Mouse (Mus musculus): Measurements from ENCODE around the gene Gnptg. TPM values are rescaled to one million over a fixed set of nuclear protein-coding genes. Genes with fewer than 3 reads are reported as not detected.

Gnptg gene
- polyA plus RNA-seq, 1 experiment from 2014 or later, result 68.4 TPM

DNA sequence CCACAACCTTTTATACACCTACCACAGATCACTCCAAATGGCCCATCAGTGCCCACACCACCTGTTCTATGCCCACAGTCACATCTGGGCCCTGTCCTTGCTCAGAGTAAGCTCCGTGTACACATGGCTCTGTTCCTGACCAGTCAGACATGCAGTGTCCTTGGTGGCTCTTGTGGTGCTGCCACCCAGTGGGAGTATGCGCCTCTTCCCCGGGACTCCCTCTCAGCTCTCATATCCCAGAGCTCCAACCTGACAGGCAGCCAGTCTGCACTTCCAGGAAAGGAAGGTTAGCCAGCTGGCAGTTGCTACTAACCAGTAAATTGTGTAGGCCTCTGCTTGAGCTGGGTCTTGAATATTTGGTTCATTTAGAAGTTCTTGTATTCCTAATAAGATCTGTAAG, 24.5 kb upstream of the Gnptg start:
- no peak for ATAC-seq (ENCODE audit: low FRiP score, low read depth)

GRCm38 (mm10) chr17:25257804-25258261, 17.9 kb upstream of the Gnptg start:
- WGBS, result 51% methylated on average over 6 of the region's 6 CpGs
- Histone ChIP-seq H3K4me1 (peaks cover 35% of the 10 kb centered on the region), H3K4me3 (no peak overlapping the region), H3K36me3 (peaks cover 21% of the 10 kb centered on the region), H3K27ac (replicated peaks) (no peak overlapping the region), H3K4me2 (replicated peaks) (no peak overlapping the region), H3K9me3 (no peaks in the 10 kb centered on the region), H3K27me3 (peaks cover 38% of the 10 kb centered on the region), H3K9ac (replicated peaks) (no peak overlapping the region)
- ATAC-seq (ENCODE audit: low FRiP score, low read depth), result no peak

More for the DNA sequence above, 24.5 kb upstream of the Gnptg start:
- H3K27me3 ChIP-seq, result no peaks in the 10 kb centered on the region
- 87% methylated on average over 3 of the region's 3 CpGs for WGBS
- no peaks in the 10 kb centered on the region for H3K9me3 ChIP-seq
- no peak overlapping the region for H3K9ac ChIP-seq (replicated peaks)
- peaks cover 1% of the 10 kb centered on the region; the same call in 1 of the 2 replicates for H3K4me1 ChIP-seq
- H3K27ac ChIP-seq (replicated peaks), result no peak overlapping the region
- no peak overlapping the region for H3K4me3 ChIP-seq
- H3K36me3 ChIP-seq, result peaks cover 80% of the 10 kb centered on the region
- H3K4me2 ChIP-seq (replicated peaks), result no peak overlapping the region

DNA sequence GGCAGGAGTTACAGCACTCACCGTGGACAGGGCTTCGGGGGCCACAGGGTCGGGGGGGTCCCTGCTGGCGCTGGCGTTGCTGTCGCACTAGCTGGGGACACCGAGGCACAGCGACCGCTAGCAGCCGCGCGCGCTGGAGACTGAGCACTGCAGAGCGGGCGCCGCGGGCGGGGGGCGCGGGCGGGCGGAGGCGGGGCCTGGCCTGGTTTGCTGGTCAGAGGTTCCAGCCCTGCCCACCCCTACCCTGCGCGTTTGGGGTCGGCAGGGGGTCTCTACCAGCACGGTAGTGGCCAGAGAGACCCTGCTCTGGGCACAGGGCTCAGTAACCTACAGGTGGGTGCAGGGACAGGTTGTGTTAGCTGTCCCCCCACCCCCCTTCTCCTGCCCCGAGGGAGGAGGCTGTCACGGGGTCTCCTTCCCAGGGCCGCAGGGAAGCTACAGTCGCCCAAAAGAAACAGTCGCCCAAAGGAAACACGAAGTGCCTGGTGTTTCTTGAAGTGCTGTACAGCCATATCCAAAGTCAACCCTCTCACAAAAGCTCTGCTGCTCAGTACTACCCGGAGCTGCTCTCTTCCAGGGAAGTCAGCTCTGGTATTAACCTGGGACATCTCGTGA, 16.3 kb upstream of the Gnptg start, which contains the start of gene Baiap3:
Gene Baiap3 (minus strand): TSS at position 225 of the 615 bp plus-strand sequence.
- Histone ChIP-seq H3K9me3 (no peaks in the 10 kb centered on the region), H3K4me1 (peaks cover 45% of the 10 kb centered on the region), H3K9ac (replicated peaks) (peak within 1 kb of the TSS; percentile 39), H3K27me3 (peaks cover 38% of the 10 kb centered on the region), H3K27ac (replicated peaks) (no peak within 1 kb of the TSS), H3K36me3 (peaks cover 15% of the 10 kb centered on the region), H3K4me3 (peak within 1 kb of the TSS; percentile 24), H3K4me2 (replicated peaks) (peak within 1 kb of the TSS; percentile 48)
- peak; percentile 38; the same call in 1 of the 2 replicates for ATAC-seq (ENCODE audit: low FRiP score, low read depth)
- WGBS, result 6% methylated on average over 31 of the region's 35 CpGs

DNA sequence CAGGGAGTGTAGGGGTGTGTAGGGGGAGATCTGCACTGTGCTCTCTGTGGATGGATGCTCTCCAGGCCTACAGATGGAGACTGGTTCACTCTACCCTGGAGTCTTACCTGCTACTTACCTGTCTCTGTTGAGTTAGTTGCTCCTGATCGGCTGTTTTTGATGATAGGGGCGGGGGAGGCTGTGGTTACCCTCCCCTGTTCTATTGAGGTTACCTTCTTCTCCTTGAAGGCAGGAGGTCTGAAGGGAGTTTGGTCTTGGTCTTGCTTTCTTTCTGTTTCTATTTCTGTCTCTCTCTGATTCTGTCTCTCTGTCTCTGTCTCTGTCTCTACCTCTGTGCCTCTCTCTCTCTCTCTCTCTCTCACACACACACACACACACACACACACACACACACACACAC, 15.2 kb upstream of the Gnptg start:
- Histone ChIP-seq H3K9ac (replicated peaks) (no peak overlapping the region), H3K4me1 (peaks cover 45% of the 10 kb centered on the region), H3K36me3 (peaks cover 12% of the 10 kb centered on the region), H3K27me3 (peaks cover 38% of the 10 kb centered on the region), H3K4me2 (replicated peaks) (no peak overlapping the region), H3K9me3 (no peaks in the 10 kb centered on the region), H3K27ac (replicated peaks) (no peak overlapping the region), H3K4me3 (no peak overlapping the region)
- 65% methylated on average over 2 of the region's 2 CpGs for WGBS
- ATAC-seq (ENCODE audit: low FRiP score, low read depth), result no peak

- Histone ChIP-seq H3K4me1 (peaks cover 45% of the 10 kb centered on the region), H3K36me3 (no peaks in the 10 kb centered on the region), H3K4me2 (replicated peaks) (peak overlapping the region; percentile 41), H3K4me3 (peak overlapping the region; percentile 13; the same call in 1 of the 2 replicates), H3K9me3 (no peaks in the 10 kb centered on the region), H3K9ac (replicated peaks) (peak overlapping the region; percentile 34), H3K27me3 (peaks cover 38% of the 10 kb centered on the region), H3K27ac (replicated peaks) (peak overlapping the region; percentile 69)
- 12% methylated on average over 10 of the region's 10 CpGs for WGBS
- no peak for ATAC-seq (ENCODE audit: low FRiP score, low read depth)
These were observed 13.8 kb upstream of the Gnptg start for GRCm38 (mm10) chr17:25253760-25254159.

DNA sequence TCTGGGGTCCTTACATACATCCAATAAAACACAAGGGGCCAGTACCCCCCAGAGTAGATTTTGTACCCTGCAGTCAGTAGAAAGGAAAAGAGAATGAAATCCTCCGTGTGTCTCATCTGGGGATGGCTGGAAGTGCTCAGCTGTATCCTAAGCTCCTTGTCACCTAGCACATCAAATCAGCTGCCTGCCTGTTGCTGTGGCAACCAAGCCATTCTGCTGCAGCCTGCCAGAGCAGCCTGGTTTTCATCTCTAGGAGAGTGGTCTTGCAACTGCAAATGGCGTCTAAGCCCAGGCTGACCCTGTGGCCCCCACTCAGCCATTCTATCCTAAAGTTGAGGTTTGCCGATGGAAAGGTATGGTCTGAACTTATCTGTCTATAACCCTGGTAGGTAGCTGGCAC, 12.7 kb upstream of the Gnptg start:
- Histone ChIP-seq H3K27me3 (peaks cover 38% of the 10 kb centered on the region), H3K4me3 (no peak overlapping the region), H3K9ac (replicated peaks) (no peak overlapping the region; the same call in 1 of the 2 replicates), H3K9me3 (no peaks in the 10 kb centered on the region), H3K36me3 (no peaks in the 10 kb centered on the region), H3K27ac (replicated peaks) (peak overlapping the region; percentile 72), H3K4me1 (peaks cover 41% of the 10 kb centered on the region), H3K4me2 (replicated peaks) (peak overlapping the region; percentile 20; the same call in 1 of the 2 replicates)
- ATAC-seq (ENCODE audit: low FRiP score, low read depth), result peak; percentile 66
- 9% methylated on average over 3 of the region's 3 CpGs for WGBS

DNA sequence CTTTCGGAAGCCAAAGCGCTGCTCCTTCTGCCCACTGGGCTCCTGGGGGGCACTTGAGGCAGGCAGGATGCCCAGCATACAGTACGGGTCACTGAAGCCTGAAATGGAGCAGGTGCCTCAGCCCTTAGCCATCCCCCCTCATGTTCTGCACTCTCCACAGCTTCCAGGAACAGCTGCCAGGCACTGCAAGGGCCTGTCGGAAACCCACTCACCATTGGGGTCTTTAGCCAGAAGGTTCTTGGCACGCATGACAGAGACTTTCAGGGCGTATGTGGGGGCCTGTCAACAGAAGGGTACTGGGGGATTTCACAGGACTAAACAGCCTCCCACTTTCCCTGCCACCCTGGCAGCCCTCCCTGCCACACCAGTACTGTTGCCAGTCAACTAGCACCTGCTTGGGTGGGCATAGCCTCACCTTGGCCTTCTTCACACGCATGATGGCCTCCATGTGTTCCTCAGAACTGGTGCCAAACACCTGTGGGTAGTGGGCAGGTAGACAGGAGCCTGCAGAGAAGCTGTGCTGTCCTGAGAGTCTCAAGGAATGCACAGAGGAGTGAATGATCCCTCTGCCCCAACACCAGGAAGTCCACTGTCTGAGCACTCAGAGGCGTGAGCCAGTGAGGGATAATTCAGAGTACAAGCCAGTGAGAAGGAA, 10.4 kb upstream of the Gnptg start:
- ATAC-seq (ENCODE audit: low FRiP score, low read depth), result no peak
- no peak overlapping the region for H3K4me3 ChIP-seq
- H3K4me1 ChIP-seq, result peaks cover 28% of the 10 kb centered on the region
- H3K9me3 ChIP-seq, result no peaks in the 10 kb centered on the region
- no peak overlapping the region for H3K27ac ChIP-seq (replicated peaks)
- peaks cover 15% of the 10 kb centered on the region for H3K27me3 ChIP-seq
- 81% methylated on average over 8 of the region's 8 CpGs for WGBS
- no peak overlapping the region for H3K9ac ChIP-seq (replicated peaks)
- H3K4me2 ChIP-seq (replicated peaks), result no peak overlapping the region
- peaks cover 6% of the 10 kb centered on the region; the same call in 1 of the 2 replicates for H3K36me3 ChIP-seq

DNA sequence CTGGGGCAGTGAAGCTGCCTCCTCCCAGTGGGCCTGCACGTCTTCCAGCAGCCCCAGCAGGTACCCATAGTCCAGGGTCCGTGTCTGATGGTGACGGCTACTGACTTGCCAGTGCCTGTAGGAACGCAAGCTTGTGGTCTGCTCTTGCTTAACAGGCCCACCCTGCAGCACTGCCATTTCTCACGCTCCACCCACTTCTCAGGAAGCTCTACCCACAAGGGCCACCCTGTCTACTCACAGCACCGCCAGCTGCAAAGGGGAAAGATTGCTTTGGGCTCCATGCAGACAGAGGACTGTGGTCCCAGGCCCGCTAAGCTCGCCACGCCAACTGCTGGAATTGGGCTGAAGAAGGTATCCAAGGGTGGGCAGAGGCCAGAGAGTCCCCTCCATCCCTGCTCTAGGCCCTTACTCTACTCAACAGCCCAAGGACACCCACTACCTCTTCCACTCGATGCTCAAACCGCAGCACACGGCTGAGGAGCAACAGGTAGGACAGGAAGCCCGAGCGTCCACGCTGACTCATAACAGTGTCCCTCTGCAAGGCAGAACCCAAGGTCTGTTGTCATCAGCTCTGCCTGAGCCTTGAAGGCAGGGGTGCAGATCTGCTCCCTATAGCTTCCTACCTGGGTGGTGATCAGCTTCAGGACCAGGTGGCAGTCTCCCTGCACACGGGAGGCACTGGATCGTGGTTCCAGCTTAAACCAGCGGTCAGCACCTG, 8.3 kb upstream of the Gnptg start:
- H3K27ac ChIP-seq (replicated peaks), result no peak overlapping the region
- H3K4me3 ChIP-seq, result no peak overlapping the region
- H3K27me3 ChIP-seq, result no peaks in the 10 kb centered on the region
- H3K4me2 ChIP-seq (replicated peaks), result no peak overlapping the region
- H3K36me3 ChIP-seq, result peaks cover 27% of the 10 kb centered on the region
- H3K9me3 ChIP-seq, result no peaks in the 10 kb centered on the region
- H3K4me1 ChIP-seq, result peaks cover 14% of the 10 kb centered on the region
- H3K9ac ChIP-seq (replicated peaks), result peak overlapping the region; percentile 11; the same call in 1 of the 2 replicates
- 83% methylated on average over 18 of the region's 18 CpGs for WGBS
- no peak for ATAC-seq (ENCODE audit: low FRiP score, low read depth)

DNA sequence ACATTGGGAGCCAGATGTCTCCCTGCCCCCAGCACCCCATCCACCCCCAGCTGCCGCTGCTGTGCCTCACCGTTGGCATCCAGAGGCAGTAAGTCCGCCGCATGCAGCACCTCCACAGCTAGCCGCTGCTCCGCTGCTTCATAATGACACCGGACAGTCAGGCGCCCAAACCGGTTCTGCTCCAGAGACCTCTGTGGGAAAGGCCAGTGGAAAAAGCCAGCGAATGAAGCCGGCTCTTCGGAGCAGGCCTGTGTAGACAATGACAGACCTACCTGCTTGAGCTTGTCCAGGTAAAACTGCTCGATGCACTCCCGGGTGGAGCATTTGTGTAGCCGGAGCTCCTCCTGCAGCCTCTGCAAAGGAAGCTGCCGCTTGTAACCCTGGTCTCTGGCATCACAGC, 4.3 kb upstream of the Gnptg start:
- Histone ChIP-seq H3K36me3 (peaks cover 40% of the 10 kb centered on the region), H3K27me3 (no peaks in the 10 kb centered on the region), H3K27ac (replicated peaks) (no peak overlapping the region), H3K4me1 (peaks cover 13% of the 10 kb centered on the region), H3K9ac (replicated peaks) (no peak overlapping the region), H3K9me3 (no peaks in the 10 kb centered on the region), H3K4me3 (no peak overlapping the region), H3K4me2 (replicated peaks) (no peak overlapping the region)
- WGBS, result 89% methylated on average over 16 of the region's 16 CpGs
- ATAC-seq (ENCODE audit: low FRiP score, low read depth), result no peak

DNA sequence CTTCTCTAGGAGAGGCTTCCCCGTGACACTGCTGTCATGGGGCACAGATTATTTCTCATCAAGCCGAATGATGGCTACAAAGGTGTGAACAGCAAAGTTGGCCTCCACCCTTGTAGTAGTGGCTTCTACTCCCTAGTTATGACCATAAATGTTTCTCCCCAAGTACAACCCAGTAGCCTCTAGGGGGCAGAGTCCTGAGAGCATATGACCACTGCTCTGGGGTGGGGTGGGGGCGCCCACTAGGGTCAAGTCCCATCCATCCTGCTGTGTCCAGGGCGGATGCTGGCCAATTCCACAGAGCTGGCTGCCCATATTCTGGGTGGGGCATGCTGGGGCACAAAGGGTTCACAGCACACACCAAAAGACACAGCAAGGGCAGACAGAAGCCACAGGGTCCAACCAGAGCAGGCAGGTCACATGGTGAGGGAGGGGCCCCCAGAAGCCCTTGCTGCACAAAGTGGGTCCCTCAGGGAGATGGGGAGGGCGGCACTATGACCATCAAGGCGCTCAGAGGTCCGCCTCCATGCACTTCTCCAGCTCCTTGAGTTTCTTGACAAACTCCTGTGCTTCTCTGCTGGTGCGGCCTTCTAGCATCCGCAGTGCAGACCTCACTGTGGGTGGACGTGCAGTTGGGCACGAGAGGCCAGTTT, 3.3 kb upstream of the Gnptg start:
- H3K4me3 ChIP-seq, result no peak overlapping the region
- no peaks in the 10 kb centered on the region for H3K27me3 ChIP-seq
- no peak overlapping the region for H3K4me2 ChIP-seq (replicated peaks)
- peaks cover 17% of the 10 kb centered on the region for H3K4me1 ChIP-seq
- peaks cover 40% of the 10 kb centered on the region for H3K36me3 ChIP-seq
- no peak for ATAC-seq (ENCODE audit: low FRiP score, low read depth)
- H3K9me3 ChIP-seq, result no peaks in the 10 kb centered on the region
- no peak overlapping the region for H3K9ac ChIP-seq (replicated peaks)
- H3K27ac ChIP-seq (replicated peaks), result no peak overlapping the region
- WGBS, result 86% methylated on average over 11 of the region's 11 CpGs

DNA sequence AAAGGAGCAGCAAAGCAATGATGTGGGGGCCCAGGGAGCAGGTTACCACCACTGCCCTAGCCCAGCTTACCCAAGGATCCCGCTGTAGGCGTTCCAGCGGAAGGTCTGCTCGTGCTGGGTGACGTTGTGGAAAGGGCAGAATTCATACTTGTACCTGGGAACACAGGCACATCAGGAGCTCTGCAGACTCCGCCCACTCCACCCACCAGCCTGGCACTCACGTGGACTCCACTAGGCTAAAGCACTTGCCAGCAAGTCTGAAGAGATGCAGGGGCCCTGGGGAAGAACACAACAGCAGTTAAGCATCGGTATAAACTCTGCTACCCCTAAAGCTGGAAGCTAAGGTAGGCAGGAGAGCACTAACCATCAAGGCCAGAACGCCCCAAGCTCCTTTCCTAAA, 4.3 kb downstream of the Gnptg start:
- 85% methylated on average over 9 of the region's 9 CpGs for WGBS
- Histone ChIP-seq H3K27me3 (no peaks in the 10 kb centered on the region), H3K9me3 (no peaks in the 10 kb centered on the region), H3K4me1 (peaks cover 8% of the 10 kb centered on the region), H3K36me3 (peaks cover 37% of the 10 kb centered on the region), H3K27ac (replicated peaks) (no peak overlapping the region), H3K4me3 (no peak overlapping the region), H3K4me2 (replicated peaks) (no peak overlapping the region), H3K9ac (replicated peaks) (no peak overlapping the region)
- ATAC-seq (ENCODE audit: low FRiP score, low read depth), result no peak

Data from midbrain, embryonic 12.5 days (tissue).